Mouse (Mus musculus): ENCODE data around the gene Sel1l.
"Not testable (repeated sequence)": the region's sequence is repeated elsewhere in the genome, so short reads cannot be mapped to it uniquely, and the experiment has no call there.

Sel1l gene

GRCm38 (mm10) chr12:91818726-91819125 lies 30.2 kb downstream of the Sel1l start:
- no peak for DNase-seq (ENCODE audit: low spot score)

- DNase-seq (ENCODE audit: low spot score): peak; percentile 79
These were observed 33.0 kb downstream of the Sel1l start for GRCm38 (mm10) chr12:91815990-91816389.

- no peak for DNase-seq (ENCODE audit: low spot score)
These were observed 33.4 kb downstream of the Sel1l start for GRCm38 (mm10) chr12:91815552-91815951.

- no peak for DNase-seq (ENCODE audit: low spot score)
These were observed 40.0 kb downstream of the Sel1l start for GRCm38 (mm10) chr12:91808911-91809310.

GRCm38 (mm10) chr12:91807761-91808160 lies 41.2 kb downstream of the Sel1l start:
- DNase-seq (ENCODE audit: low spot score): no peak

- no peak for DNase-seq (ENCODE audit: low spot score)
These were observed 41.9 kb downstream of the Sel1l start for GRCm38 (mm10) chr12:91807095-91807494.

- no peak for DNase-seq (ENCODE audit: low spot score)
These were observed 44.7 kb downstream of the Sel1l start for GRCm38 (mm10) chr12:91804262-91804661.

- no peak for DNase-seq (ENCODE audit: low spot score)
These were observed 45.6 kb downstream of the Sel1l start for GRCm38 (mm10) chr12:91803207-91803932.

- no peak for DNase-seq (ENCODE audit: low spot score)
These were observed 46.3 kb downstream of the Sel1l start for GRCm38 (mm10) chr12:91802586-91803206.

GRCm38 (mm10) chr12:91800861-91801385 lies 48.0 kb downstream of the Sel1l start:
- DNase-seq (ENCODE audit: low spot score): no peak

GRCm38 (mm10) chr12:91799821-91800335 lies 49.1 kb downstream of the Sel1l start:
- no peak for DNase-seq (ENCODE audit: low spot score)

GRCm38 (mm10) chr12:91799379-91799773 lies 49.6 kb downstream of the Sel1l start:
- peak; percentile 65 for DNase-seq (ENCODE audit: low spot score)

GRCm38 (mm10) chr12:91798720-91799378 lies 50.1 kb downstream of the Sel1l start:
- DNase-seq (ENCODE audit: low spot score): peak; percentile 45

- no peak for DNase-seq (ENCODE audit: low spot score)
These were observed 52.2 kb downstream of the Sel1l start for GRCm38 (mm10) chr12:91796774-91797173.

- DNase-seq (ENCODE audit: low spot score): no peak
These were observed 55.7 kb downstream of the Sel1l start for GRCm38 (mm10) chr12:91793266-91793665.

GRCm38 (mm10) chr12:91791822-91792221 lies 57.1 kb downstream of the Sel1l start:
- no peak for DNase-seq (ENCODE audit: low spot score)

- DNase-seq (ENCODE audit: low spot score): peak; percentile 83
These were observed 59.2 kb downstream of the Sel1l start for GRCm38 (mm10) chr12:91789801-91790200.

- not testable (repeated sequence) for DNase-seq (ENCODE audit: low spot score)
These were observed 60.5 kb downstream of the Sel1l start for GRCm38 (mm10) chr12:91788446-91788845.

GRCm38 (mm10) chr12:91787959-91788437 lies 61.0 kb downstream of the Sel1l start, which contains the start of gene Ston2:
Ston2 (minus strand) TSS chr12:91788387.
- DNase-seq (ENCODE audit: low spot score): no peak

- peak; percentile 33 for DNase-seq (ENCODE audit: low spot score)
These were observed 62.6 kb downstream of the Sel1l start for GRCm38 (mm10) chr12:91786355-91786754.

GRCm38 (mm10) chr12:91781432-91781831 lies 67.5 kb downstream of the Sel1l start:
- DNase-seq (ENCODE audit: low spot score): no peak

- no peak for DNase-seq (ENCODE audit: low spot score)
These were observed 68.4 kb downstream of the Sel1l start for GRCm38 (mm10) chr12:91780531-91780930.

Data from embryo, embryonic 10.5 days (tissue).